ENCODE assay signal across 10 mouse cellular contexts in the genomic region with DNA sequence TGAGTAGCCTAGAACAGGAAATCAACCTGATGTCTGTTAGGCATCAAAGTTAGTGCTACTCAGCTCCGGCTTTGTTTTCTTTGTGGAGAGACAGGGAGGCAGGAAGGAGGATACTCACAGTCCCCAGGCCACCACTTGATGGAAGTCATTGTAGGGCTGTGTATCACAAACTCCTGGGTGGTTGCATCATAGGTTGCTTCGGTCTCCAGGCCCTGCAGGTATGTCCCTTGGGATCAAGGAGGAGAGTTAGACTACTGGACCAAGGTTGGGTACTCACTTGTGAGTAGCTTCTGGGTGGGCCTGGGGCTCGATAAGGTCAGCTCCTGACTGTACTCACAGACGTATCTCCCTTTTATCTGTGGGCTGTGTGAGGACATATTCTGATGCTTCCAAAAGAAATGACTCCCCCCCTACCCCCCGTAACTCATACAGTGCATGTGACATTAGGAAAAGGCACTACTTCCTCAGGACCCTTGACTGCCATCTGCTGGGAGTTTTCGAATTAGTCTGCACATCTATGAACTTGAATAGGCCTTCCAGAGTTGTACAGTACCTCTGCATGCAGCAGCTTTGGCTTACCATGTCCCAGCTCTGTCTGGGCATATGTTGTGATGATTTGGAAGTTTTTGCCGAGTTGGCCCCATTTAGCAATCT. TPM values are rescaled to one million over a fixed set of nuclear protein-coding genes. Genes with fewer than 3 reads are reported as not detected.
DNase-seq lines count a peak whose midpoint lies in the region; ATAC-seq lines count a peak whose summit lies in the region.
"Had no signal": no experiment of that assay in that cellular context is flagged by ENCODE, and none has a peak within 500 bp of the region (broad histone marks: within the 10 kb centered on the region; RNA-seq: fewer than 3 reads in every experiment).

No protein-coding gene starts in this region.

- DNase-seq in forebrain, embryonic 10.5 days (ENCODE audit: extremely low spot score, low spot score) = no peak
- peak; percentile 65 for DNase-seq in adipocyte (ENCODE audit: low spot score)
- DNase-seq in heart, postnatal 10 days = peak; percentile 74 to 86
- peak; percentile 28 to 67 for DNase-seq in layer of hippocampus, adult 8-10 months (ENCODE audit: low spot score in 2 of 2)
- DNase-seq in lung, postnatal 36 days = peak; percentile 83
- DNase-seq in right cerebral cortex, postnatal 4 days = peak; percentile 73

- peak; percentile 83 for ATAC-seq in forebrain, embryonic 13.5 days
- ATAC-seq in common myeloid progenitor, adult 5-6 weeks (replicated peaks; ENCODE audit: low read depth, poor library complexity, severe bottlenecking) = peak; percentile 73

- no peaks in the 10 kb centered on the region for H3K27me3 ChIP-seq in forebrain, embryonic 13.5 days
- H3K27me3 ChIP-seq in forebrain, embryonic 10.5 days (ENCODE audit: poor library complexity, severe bottlenecking) = no peaks in the 10 kb centered on the region

- H3K4me1 ChIP-seq in forebrain, embryonic 13.5 days = no peaks in the 10 kb centered on the region
- H3K4me1 ChIP-seq in forebrain, embryonic 10.5 days = peaks cover 5% of the 10 kb centered on the region; the same call in 1 of the 2 replicates
- H3K4me1 ChIP-seq: heart, embryonic 13.5 days had no signal

- intact Hi-C loops in heart, postnatal 10 days (cut with DNase I) = loop anchor here (5.0 to 10.0 kb wide), 4 partner anchors 38 to 290 kb away; partner anchors contain the start of gene Pdhb

- H3K4me3 ChIP-seq in forebrain, embryonic 13.5 days = no peak overlapping the region
- H3K4me3 ChIP-seq in forebrain, embryonic 10.5 days = no peak overlapping the region
- H3K4me3 ChIP-seq: heart, embryonic 13.5 days had no signal

- H3K9me3 ChIP-seq in forebrain, embryonic 13.5 days (replicated peaks) = no peaks in the 10 kb centered on the region
- no peaks in the 10 kb centered on the region for H3K9me3 ChIP-seq in forebrain, embryonic 10.5 days
- H3K9me3 ChIP-seq: heart, embryonic 13.5 days had no signal

- H3K27ac ChIP-seq in forebrain, embryonic 13.5 days = no peak overlapping the region
- no peak overlapping the region for H3K27ac ChIP-seq in forebrain, embryonic 10.5 days
- H3K27ac ChIP-seq: heart, embryonic 13.5 days had no signal

- no peaks in the 10 kb centered on the region for H3K36me3 ChIP-seq in forebrain, embryonic 13.5 days (ENCODE audit: poor library complexity, severe bottlenecking)
- no peaks in the 10 kb centered on the region for H3K36me3 ChIP-seq in forebrain, embryonic 10.5 days (replicated peaks)
- H3K36me3 ChIP-seq: heart, embryonic 13.5 days had no signal

- 74% methylated on average over 7 of the region's 7 CpGs for WGBS in forebrain, embryonic 13.5 days
- WGBS in forebrain, embryonic 10.5 days = 80% methylated on average over 7 of the region's 7 CpGs

- H3K4me2 ChIP-seq in forebrain, embryonic 13.5 days = no peak overlapping the region
- H3K4me2 ChIP-seq: heart, embryonic 13.5 days had no signal

- H3K9ac ChIP-seq in forebrain, embryonic 13.5 days = no peak overlapping the region
- H3K9ac ChIP-seq: heart, embryonic 13.5 days had no signal

RNA-seq across cellular contexts. Expression of gene Acox2, which starts 4.0 kb away (rescaled TPM):
- polyA plus RNA-seq in forebrain, embryonic 13.5 days (2015; fragmentation: Nextera tagmentation; extraction: Ambion mirVana) = not detected in 2 replicates
- polyA plus RNA-seq in forebrain, embryonic 10.5 days (2016; fragmentation: Nextera tagmentation; extraction: Ambion mirVana) = not detected in 2 replicates
- total RNA-seq in common myeloid progenitor, adult 5-6 weeks (2017) = not detected in 2 replicates
- under 1 TPM in 1 of 2 experiments, not detected in 1; 0.69 TPM for total RNA-seq in heart, postnatal 10 days (2021)
- not detected for total RNA-seq in layer of hippocampus, adult 8-10 months (2022)
- total RNA-seq: neutrophil, adult 5-6 weeks had no signal

RNA-seq across cellular contexts. Expression of gene Kctd6, which starts 41.3 kb away (rescaled TPM):
- polyA plus RNA-seq in forebrain, embryonic 13.5 days (2015; fragmentation: Nextera tagmentation; extraction: Ambion mirVana) = 4.6 and 5.6 TPM in 2 replicates
- 2.8 and 3.1 TPM in 2 replicates for polyA plus RNA-seq in forebrain, embryonic 10.5 days (2016; fragmentation: Nextera tagmentation; extraction: Ambion mirVana)
- total RNA-seq in common myeloid progenitor, adult 5-6 weeks (2017) = 7.3 and 7.9 TPM in 2 replicates
- 10 to 100 TPM; 11.8 to 14.8 TPM for total RNA-seq in heart, postnatal 10 days (2021)
- total RNA-seq in layer of hippocampus, adult 8-10 months (2022) = 10 to 100 TPM; 52.8 to 75.2 (median 63.4) TPM
